In genomic region chr5:142039236-142039635, GRCm38 (mm10) we compare ENCODE assay signal across 12 mouse cellular contexts.
DNase-seq lines count a peak whose midpoint lies in the region.
"Had no signal": no experiment of that assay in that cellular context is flagged by ENCODE, and none has a peak within 500 bp of the region (broad histone marks: within the 10 kb centered on the region; RNA-seq: fewer than 3 reads in every experiment).

No protein-coding gene starts in this region.

- DNase-seq in induced T-regulatory cell, adult 2 months (ENCODE audit: low read depth) = peak; percentile 8
- peak; percentile 25 to 50 for DNase-seq in thymus, adult 18-20 months
- peak; percentile 57 for DNase-seq in thymus, postnatal 14 days
- no peak for DNase-seq in urinary bladder, postnatal 14 days (ENCODE audit: low spot score)
- no peak for DNase-seq in cerebellum, adult 9-10 months
- no peak for DNase-seq in layer of hippocampus, adult 9-11 months
- DNase-seq: adrenal gland, postnatal 14 days; cerebellum, adult 8-10 months; cerebellum, postnatal 25 days; gastrocnemius, postnatal 10 days; heart, adult 2 months; heart, postnatal 36 days had no signal

Comparison
In these comparisons a context has a peak if more than half of its experiments do, and no peak if none do; other contexts are left out.
1. DNase-seq: peak in induced T-regulatory cell, adult 2 months (single experiment), thymus, adult 18-20 months (2 of 2) and thymus, postnatal 14 days (single experiment); none in urinary bladder, postnatal 14 days (single experiment), cerebellum, adult 9-10 months (single experiment) and layer of hippocampus, adult 9-11 months (single experiment).